Comparison of ENCODE assay signal across 7 mouse cellular contexts in the genomic region with DNA sequence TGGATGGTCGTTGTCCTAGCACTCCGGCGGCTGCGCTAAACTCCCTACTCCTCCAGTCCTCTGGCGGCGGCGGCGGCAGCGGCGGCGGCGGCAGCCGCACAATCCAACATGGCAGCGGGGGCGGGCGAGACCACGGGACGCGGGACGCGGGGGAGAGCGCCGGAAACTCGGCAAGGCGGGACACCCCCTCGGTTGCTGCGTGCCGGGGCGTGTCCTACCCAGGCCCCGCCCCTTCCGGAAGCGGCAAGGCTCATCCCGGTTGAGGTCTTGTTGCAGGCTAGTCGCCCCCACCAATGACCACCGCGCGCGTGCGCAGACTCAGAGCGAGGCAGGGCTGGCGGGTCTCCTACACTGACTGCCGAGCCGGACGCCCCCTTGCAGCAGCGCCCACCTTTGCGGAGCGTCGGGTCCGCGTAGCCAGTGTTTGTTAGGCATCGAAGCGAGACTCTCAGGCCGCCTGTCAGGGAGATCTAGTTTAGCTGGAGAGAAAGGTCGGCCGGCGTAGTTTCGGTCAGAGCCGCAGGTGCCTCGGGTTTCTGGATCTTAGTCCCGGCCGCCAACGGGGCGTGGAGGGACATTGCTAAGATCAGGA. TPM values are rescaled to one million over a fixed set of nuclear protein-coding genes. Genes with fewer than 3 reads are reported as not detected.
DNase-seq lines count a peak whose midpoint lies in the region; ATAC-seq lines count a peak whose summit lies in the region.

A gene (minus strand): TSS at position 143 of the 592 bp plus-strand sequence.

- H3K4me2 ChIP-seq in embryonic facial prominence, embryonic 11.5 days (ENCODE audit: low read depth, low read length), result peak within 1 kb of the TSS; percentile 58
- H3K4me2 ChIP-seq in midbrain, embryonic 13.5 days (replicated peaks), result peak within 1 kb of the TSS; percentile 91

- ATAC-seq in embryonic facial prominence, embryonic 11.5 days (replicated peaks; ENCODE audit: insufficient number of reproducible peaks, low FRiP score, low TSS enrichment, low read depth), result peak; percentile 99
- ATAC-seq in granulocyte monocyte progenitor cell, adult 5-6 weeks (replicated peaks; ENCODE audit: poor library complexity, severe bottlenecking), result peak; percentile 91
- ATAC-seq in midbrain, embryonic 13.5 days, result peak; percentile 99

- H3K9me3 ChIP-seq in embryonic facial prominence, embryonic 11.5 days (replicated peaks; ENCODE audit: control insufficient read depth, low read length), result no peaks in the 10 kb centered on the region
- no peaks in the 10 kb centered on the region for H3K9me3 ChIP-seq in limb, embryonic 10.5 days (replicated peaks)
- H3K9me3 ChIP-seq in midbrain, embryonic 13.5 days, result no peaks in the 10 kb centered on the region

- H3K4me3 ChIP-seq in embryonic facial prominence, embryonic 11.5 days (ENCODE audit: low read depth, low read length), result peak within 1 kb of the TSS; percentile 88
- H3K4me3 ChIP-seq in limb, embryonic 10.5 days, result peak within 1 kb of the TSS; percentile 84
- peak within 1 kb of the TSS; percentile 85 for H3K4me3 ChIP-seq in midbrain, embryonic 13.5 days (replicated peaks)

- no peaks in the 10 kb centered on the region for H3K27me3 ChIP-seq in embryonic facial prominence, embryonic 11.5 days (ENCODE audit: control insufficient read depth, insufficient read depth, low read length)
- no peaks in the 10 kb centered on the region for H3K27me3 ChIP-seq in limb, embryonic 10.5 days (ENCODE audit: low read depth, poor library complexity, severe bottlenecking)
- no peaks in the 10 kb centered on the region for H3K27me3 ChIP-seq in midbrain, embryonic 13.5 days

- no peaks in the 10 kb centered on the region; the same call in 1 of the 2 replicates for H3K4me1 ChIP-seq in embryonic facial prominence, embryonic 11.5 days (ENCODE audit: control insufficient read depth, insufficient read depth, low read length)
- H3K4me1 ChIP-seq in limb, embryonic 10.5 days, result peaks cover 14% of the 10 kb centered on the region; the same call in 1 of the 2 replicates
- peaks cover 22% of the 10 kb centered on the region for H3K4me1 ChIP-seq in midbrain, embryonic 13.5 days (replicated peaks)

- peak within 1 kb of the TSS; percentile 91 for H3K27ac ChIP-seq in embryonic facial prominence, embryonic 11.5 days (replicated peaks; ENCODE audit: low read depth, low read length)
- H3K27ac ChIP-seq in limb, embryonic 10.5 days, result peak within 1 kb of the TSS; percentile 94
- peak within 1 kb of the TSS; percentile 97 for H3K27ac ChIP-seq in midbrain, embryonic 13.5 days

- no peaks in the 10 kb centered on the region for H3K36me3 ChIP-seq in embryonic facial prominence, embryonic 11.5 days (replicated peaks; ENCODE audit: control insufficient read depth, insufficient read depth, low read depth, low read length)
- peaks cover 12% of the 10 kb centered on the region for H3K36me3 ChIP-seq in limb, embryonic 10.5 days
- H3K36me3 ChIP-seq in midbrain, embryonic 13.5 days, result no peaks in the 10 kb centered on the region

- WGBS in embryonic facial prominence, embryonic 11.5 days, result 0% methylated on average over 53 of the region's 63 CpGs
- under 1% methylated on average over 63 of the region's 63 CpGs for WGBS in limb, embryonic 10.5 days
- under 1% methylated on average over 59 of the region's 63 CpGs for WGBS in midbrain, embryonic 13.5 days

- peak; percentile 100 for DNase-seq in adrenal gland, postnatal 14 days
- DNase-seq in embryonic facial prominence, embryonic 11.5 days (ENCODE audit: low spot score), result peak; percentile 97
- peak; percentile 98 for DNase-seq in kidney, adult 11 months
- DNase-seq in limb, embryonic 10.5 days (ENCODE audit: low spot score), result peak; percentile 99
- DNase-seq in spleen, adult 12 weeks (ENCODE audit: low spot score), result peak; percentile 98

- H3K9ac ChIP-seq in embryonic facial prominence, embryonic 11.5 days (replicated peaks; ENCODE audit: low read length), result peak within 1 kb of the TSS; percentile 86
- H3K9ac ChIP-seq in midbrain, embryonic 13.5 days (replicated peaks), result peak within 1 kb of the TSS; percentile 94

RNA-seq across cellular contexts. Expression of the gene that starts here (rescaled TPM):
- total RNA-seq in adrenal gland, postnatal 14 days (2021), result 50.5 and 53.9 TPM in 2 replicates
- 37.1 and 46.6 TPM in 2 replicates for polyA plus RNA-seq in embryonic facial prominence, embryonic 11.5 days (2014; fragmentation: Nextera tagmentation; extraction: Ambion mirVana)
- total RNA-seq in granulocyte monocyte progenitor cell, adult 5-6 weeks (2014; fragmentation: Nextera tagmentation), result 18.6 and 22.3 TPM in 2 replicates
- 4.9 and 7.6 TPM in 2 replicates for total RNA-seq in granulocyte monocyte progenitor cell, adult 5-6 weeks (2017)
- polyA plus RNA-seq in limb, embryonic 10.5 days (2016; fragmentation: Nextera tagmentation; extraction: Ambion mirVana), result 58.4 and 59.0 TPM in 2 replicates
- polyA plus RNA-seq in midbrain, embryonic 13.5 days (2015; fragmentation: Nextera tagmentation; extraction: Ambion mirVana), result 62.4 and 69.1 TPM in 2 replicates

Comparison
In these comparisons a context has a peak if more than half of its experiments do, and no peak if none do; other contexts are left out.
1. Peak in every context shown above with its lines: DNase-seq, ATAC-seq, H3K4me3 ChIP-seq and H3K27ac ChIP-seq.